Mouse (Mus musculus) spleen, postnatal 10 days (tissue): ENCODE results near the gene Ppp6r1.

Experiments
- DNase-seq, 2 experiments: peaks; one replicate each; pipeline ENCODE4 v3.0.0; 2021 to 2022; ENCODE audit warnings: low spot score in 2 of 2

Ppp6r1 gene

DNA sequence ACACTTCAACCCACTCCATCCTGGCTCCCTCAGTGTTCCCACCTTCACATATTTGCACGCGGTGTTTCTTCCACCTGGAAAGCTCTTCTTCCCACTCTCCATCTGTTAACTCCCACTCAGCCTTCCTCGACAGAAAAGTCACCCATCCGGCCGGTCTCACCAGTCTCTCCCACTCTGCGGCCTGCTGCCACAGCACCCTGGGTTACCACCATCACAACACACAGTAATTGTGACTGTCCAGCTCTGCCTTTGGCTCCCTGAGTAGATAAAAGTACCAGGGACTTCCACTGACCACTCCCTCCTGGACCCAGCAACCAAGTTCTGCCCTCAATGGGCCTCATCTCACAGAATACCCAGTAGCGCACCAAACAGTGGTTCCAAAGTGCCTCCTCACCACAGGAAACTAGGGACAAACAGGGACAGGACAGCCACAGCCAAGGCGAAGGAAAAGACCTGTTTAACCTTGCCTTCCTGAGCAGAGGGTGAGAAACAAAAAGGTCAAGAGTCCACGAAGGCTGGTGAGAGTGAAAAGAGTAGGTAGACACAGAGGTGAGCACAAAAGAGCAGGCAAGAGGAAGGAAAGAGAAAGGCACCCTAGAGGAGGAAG, 1.2 kb downstream of the Ppp6r1 start:
- DNase-seq: peak; percentile 36 to 50

GRCm38 (mm10) chr7:4656818-4657217, 2.0 kb downstream of the Ppp6r1 start:
- DNase-seq: no peak

- no peak for DNase-seq
These were observed 2.9 kb downstream of the Ppp6r1 start for GRCm38 (mm10) chr7:4655916-4656315.

DNA sequence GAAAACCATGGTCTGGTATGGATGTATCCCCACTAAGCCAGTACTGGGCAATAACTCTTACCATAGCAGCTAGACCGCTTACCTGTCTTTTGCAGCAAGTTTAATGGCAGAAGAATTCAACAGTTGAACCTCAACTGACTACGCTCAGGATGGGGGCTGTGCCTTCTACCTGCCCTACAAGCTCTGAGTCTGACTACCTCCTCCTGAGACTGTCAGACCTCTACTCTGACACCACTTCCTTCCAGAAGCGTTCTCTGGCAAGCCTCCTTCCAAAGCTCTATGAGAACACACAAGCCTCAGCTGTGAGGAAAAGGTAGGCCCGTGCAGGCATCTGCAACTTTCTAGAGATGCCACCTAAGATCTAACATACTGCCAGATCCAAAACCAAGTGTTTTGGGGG, 3.4 kb downstream of the Ppp6r1 start:
- DNase-seq: no peak

DNA sequence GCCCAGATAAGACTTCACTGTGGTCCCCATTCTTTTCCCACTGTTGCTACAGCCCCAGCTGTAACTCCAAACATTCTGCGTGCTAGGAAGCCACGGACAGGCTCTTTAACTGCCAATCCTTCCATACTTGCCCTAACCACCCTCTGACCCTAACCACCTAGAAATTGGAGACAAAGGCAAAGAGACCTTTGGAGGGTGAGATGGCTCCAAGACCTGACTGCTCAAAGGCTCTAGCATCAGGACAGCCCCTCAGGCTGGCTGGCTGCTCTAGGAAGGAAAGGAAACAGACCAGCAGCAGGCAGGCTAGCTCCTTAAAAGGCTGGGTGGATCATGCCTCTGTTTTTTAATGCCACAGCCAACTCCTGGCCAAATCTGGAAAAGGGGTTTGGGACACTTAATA, 4.6 kb downstream of the Ppp6r1 start:
- DNase-seq: no peak

GRCm38 (mm10) chr7:4653780-4654179, 5.0 kb downstream of the Ppp6r1 start:
- DNase-seq: peak in 1 of 2 experiments; percentile 79

GRCm38 (mm10) chr7:4653351-4653750, 5.5 kb downstream of the Ppp6r1 start:
- no peak for DNase-seq

DNA sequence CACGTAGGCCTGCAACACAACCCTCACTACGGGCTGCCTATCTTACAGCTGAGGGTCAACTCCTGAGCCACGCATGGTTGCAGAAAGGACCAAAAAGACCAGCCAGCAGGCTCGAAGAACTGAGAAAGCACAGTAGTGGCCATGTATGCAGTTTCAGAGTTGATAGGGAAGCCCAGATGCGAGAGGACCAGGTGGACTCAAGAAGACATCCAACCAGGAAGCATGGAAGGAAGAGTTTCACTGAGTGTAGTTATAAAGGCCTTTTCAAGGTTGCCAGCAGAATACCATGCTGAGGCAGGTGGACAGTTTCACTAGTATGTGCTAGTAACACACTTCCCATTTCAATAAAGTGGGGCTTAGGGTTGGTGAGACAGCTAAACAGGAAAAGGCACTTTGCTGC, 6.1 kb downstream of the Ppp6r1 start:
- DNase-seq: no peak

GRCm38 (mm10) chr7:4651581-4651980, 7.2 kb downstream of the Ppp6r1 start:
- no peak for DNase-seq

DNA sequence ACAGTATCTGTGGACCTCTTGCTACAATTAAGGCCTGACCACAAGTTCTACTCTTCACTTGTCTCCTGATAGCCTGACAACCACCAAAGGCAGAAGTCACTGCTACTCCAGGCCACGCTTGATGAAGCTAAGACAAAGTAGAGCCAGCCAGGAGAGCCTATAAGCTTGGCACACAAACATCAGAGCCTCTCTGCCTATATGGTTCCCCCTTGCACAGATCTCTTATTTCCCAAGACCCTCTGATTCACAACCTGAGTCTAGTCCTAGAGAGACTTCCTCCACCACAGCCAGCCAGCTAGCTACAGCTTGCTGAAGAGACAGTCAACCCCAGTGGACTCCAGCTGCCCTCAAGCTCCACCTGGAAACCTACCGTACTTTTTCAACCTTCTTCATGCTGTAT, 10.8 kb downstream of the Ppp6r1 start:
- DNase-seq: no peak

GRCm38 (mm10) chr7:4647291-4647690, 11.5 kb downstream of the Ppp6r1 start:
- DNase-seq: no peak

DNA sequence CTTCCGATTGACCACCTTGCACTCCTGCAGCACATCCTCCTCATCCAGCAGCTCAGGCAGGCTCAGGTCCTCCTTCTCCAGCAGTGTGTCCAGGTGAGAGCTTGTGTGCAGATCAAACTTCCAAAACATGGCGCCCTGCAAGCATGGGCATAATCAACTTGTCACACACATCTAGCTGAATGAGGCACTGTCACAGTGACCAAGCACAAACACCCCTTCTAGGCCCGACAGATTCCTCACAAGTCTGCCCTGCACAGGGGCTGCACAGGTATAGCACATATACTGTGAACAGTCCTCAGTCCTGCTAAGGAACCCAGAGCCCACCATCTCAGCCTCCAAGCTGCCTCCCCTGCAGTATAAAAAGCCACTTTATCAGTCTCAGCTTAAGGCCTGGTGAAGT, 12.0 kb downstream of the Ppp6r1 start:
- no peak for DNase-seq

DNA sequence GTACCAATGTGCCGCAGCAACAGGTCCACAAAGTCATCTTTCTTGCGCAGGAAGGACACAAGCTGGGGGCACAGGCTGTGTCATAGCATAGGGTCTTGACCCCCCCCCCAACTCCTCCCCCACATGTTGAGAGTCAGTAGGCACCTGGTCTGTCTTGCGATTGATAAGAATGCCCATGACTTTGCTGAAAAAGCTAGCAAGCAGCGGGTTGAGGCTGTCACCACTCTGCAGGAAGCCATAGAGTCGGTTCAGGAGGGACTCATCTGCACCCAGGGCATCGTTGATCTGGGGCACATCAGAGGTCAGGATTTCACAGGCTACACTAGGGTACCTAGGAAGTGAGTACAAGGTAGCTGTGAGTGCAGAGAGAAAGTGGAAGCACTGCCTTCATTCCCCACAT, 15.6 kb downstream of the Ppp6r1 start:
- DNase-seq: no peak

DNA sequence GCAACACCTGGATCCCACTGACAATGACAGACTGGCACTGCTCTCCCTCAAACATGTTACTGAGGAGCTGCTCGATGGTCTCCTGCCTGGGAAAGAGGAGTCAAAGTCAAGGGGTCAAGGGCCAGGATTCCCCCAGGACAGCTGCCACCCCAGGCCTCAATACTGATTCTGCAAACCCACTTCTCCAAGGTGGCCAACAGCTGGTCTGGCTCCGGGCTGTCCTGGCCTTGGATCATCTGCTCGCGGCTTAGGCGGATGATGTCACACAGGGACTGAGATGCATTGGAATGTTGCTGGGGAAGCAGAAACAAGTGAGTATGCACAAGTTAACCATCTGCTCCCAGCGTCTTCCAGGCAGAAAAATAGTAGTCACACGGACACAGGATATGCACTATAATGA, 16.9 kb downstream of the Ppp6r1 start:
- no peak for DNase-seq

DNA sequence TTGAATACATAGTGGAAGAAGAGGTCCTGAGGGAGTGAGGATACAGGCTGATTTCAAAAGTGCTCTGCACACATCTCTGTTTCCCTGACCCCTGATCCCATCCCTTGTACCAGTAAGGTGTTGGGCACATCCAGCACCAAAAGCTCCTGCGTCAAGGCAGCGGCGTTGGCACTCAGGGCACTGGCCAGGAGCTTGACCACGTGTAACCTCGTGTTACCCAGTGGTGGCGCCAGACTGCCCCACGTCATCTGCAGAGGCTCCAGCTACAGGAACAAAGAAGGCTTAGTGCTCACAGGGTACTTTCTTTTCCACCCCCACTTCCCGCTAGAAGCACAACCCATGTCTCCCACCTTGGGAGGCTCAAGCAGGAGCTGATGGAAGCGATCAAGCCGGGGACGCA, 17.7 kb downstream of the Ppp6r1 start:
- DNase-seq: no peak

- DNase-seq: no peak
These were observed 22.6 kb downstream of the Ppp6r1 start for GRCm38 (mm10) chr7:4636179-4636578.

DNA sequence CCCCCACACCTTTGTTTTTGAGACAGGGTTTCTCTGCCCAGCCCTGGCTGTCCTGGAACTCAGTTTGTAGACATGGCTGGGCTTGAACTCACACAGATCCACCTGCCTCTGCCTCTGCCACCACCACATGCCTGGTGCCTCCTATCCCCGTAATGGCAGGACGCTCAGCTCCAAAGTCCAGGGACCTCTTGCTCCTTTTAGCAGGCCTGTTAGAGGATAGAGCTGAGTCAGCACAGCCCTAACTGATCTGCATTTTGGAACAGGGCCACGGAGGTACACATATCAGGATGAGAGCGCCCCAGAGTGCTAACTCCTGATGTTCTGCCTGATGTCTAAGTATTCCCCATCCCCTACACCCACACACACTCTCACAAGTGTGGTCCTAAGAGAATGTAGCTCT, 27.8 kb downstream of the Ppp6r1 start, which contains the start of gene Tmem86b:
TSS of gene Tmem86b (minus strand) at position 392 of the 400 bp plus-strand sequence.
- peak; percentile 63 to 67 for DNase-seq

DNA sequence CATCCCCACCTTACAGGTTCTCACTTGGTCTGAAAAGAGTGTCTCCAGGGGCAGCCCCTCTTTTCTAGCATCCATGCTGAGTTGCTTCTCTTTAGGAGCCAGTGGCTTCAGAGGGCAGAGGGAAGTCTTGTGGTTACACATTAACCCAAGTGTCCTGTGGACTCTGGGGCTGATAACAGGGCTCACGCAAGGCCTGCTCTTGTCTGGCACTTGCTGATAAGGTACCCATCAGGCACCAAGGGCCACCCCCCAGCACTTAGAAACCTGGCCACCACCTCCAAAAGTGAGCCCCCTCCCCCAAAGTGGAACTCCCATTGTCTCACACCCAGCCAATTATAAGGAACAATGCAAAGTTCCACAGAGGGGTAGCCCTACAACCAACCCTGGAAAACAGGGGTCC, 28.6 kb downstream of the Ppp6r1 start:
- DNase-seq: peak in 1 of 2 experiments; percentile 73

- peak; percentile 45 to 63 for DNase-seq
These were observed 29.2 kb downstream of the Ppp6r1 start for GRCm38 (mm10) chr7:4629586-4629985.

GRCm38 (mm10) chr7:4625928-4626327, 32.9 kb downstream of the Ppp6r1 start:
- no peak for DNase-seq

GRCm38 (mm10) chr7:4624343-4624742, 34.5 kb downstream of the Ppp6r1 start:
- DNase-seq: no peak

GRCm38 (mm10) chr7:4623544-4624189, 35.2 kb downstream of the Ppp6r1 start:
- peak; percentile 62 to 81 for DNase-seq

- DNase-seq: peak in 1 of 2 experiments; percentile 83
These were observed 38.8 kb downstream of the Ppp6r1 start for GRCm38 (mm10) chr7:4619979-4620378.
